Mouse (Mus musculus) CD4-positive, CD25-positive, alpha-beta regulatory T cell (primary cell): ENCODE measurements around the gene Ppm1a. TPM values are rescaled to one million over a fixed set of nuclear protein-coding genes. Genes with fewer than 3 reads are reported as not detected.

ENCODE experiments used
- polyA plus RNA-seq: library from polyadenylated mRNA; unstranded; fragments of 100-300 nt; shearing (Covaris generic); gene quantifications from one replicate; pipeline ENCODE4 v1.2.1, GENCODE M21; 2017

The Ppm1a gene
- 80.7 TPM for polyA plus RNA-seq

DNA sequence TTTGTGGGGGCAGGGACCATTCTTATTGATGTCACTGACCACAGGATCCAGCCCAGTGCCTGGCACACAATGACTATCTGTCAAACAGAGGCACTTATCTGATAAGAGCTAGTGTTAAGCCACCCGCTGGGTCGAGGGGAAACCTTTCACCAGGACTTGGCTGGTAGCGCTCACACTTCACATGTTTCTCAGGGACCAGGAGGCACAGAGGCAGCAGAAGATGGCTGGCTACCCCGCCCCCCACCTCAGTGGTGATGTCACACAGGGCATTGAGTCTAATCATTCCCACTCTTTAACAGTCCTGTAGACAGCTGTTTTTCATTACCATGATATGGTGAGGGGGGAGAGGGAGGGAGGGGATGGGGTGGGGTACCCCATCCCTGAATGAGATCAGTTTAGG, at the start of gene Ppm1a:
TSS of gene Ppm1a (plus strand) at position 370 of the 400 bp plus-strand sequence.

Other genes starting within 250 kb of the Ppm1a start
- 6.1 TPM for gene Pcnx4, start 221.1 kb upstream of the Ppm1a start, polyA plus RNA-seq
- not detected for gene Gm4756, start 107.8 kb upstream of the Ppm1a start, polyA plus RNA-seq
- 74.7 TPM for gene Dhrs7, start 92.5 kb upstream of the Ppm1a start, polyA plus RNA-seq
- gene Six6, start 182.4 kb downstream of the Ppm1a start, polyA plus RNA-seq = not detected
- gene 4930447C04Rik, start 183.3 kb downstream of the Ppm1a start, polyA plus RNA-seq = not detected